Mouse (Mus musculus) kidney, postnatal 4 days (tissue): ENCODE measurements around the gene Tcf3.

Experiments
- DNase-seq, 2 experiments: peaks; one replicate each; pipeline ENCODE4 v3.0.0; 2021; ENCODE audit warnings: mixed read lengths in 2 of 2

Tcf3 gene

GRCm38 (mm10) chr10:80433513-80434232 is at the start of gene Tcf3:
Gene Tcf3, minus strand, starts transcription at chr10:80433647.
- peak; percentile 96 for DNase-seq

GRCm38 (mm10) chr10:80481002-80481401 is 47.6 kb upstream of the Tcf3 start:
- peak in 1 of 2 experiments; percentile 49 for DNase-seq

GRCm38 (mm10) chr10:80478531-80478930 is 45.1 kb upstream of the Tcf3 start:
- no peak for DNase-seq

- peak; percentile 94 to 96 for DNase-seq
Observed at GRCm38 (mm10) chr10:80475290-80475959, 42.0 kb upstream of the Tcf3 start.

GRCm38 (mm10) chr10:80465066-80465465 is 31.6 kb upstream of the Tcf3 start:
- DNase-seq = peak in 1 of 2 experiments; percentile 34

GRCm38 (mm10) chr10:80464381-80465035 is 31.1 kb upstream of the Tcf3 start:
- DNase-seq = peak; percentile 53 to 73

- no peak for DNase-seq
Observed at GRCm38 (mm10) chr10:80461346-80461745, 27.9 kb upstream of the Tcf3 start.

- DNase-seq = no peak
Observed at GRCm38 (mm10) chr10:80460324-80460723, 26.9 kb upstream of the Tcf3 start.

GRCm38 (mm10) chr10:80459671-80460070 is 26.2 kb upstream of the Tcf3 start:
- no peak for DNase-seq

- DNase-seq = no peak
Observed at GRCm38 (mm10) chr10:80459236-80459635, 25.8 kb upstream of the Tcf3 start.

GRCm38 (mm10) chr10:80455697-80456096 is 22.2 kb upstream of the Tcf3 start:
- DNase-seq = no peak

- no peak for DNase-seq
Observed at GRCm38 (mm10) chr10:80454781-80455180, 21.3 kb upstream of the Tcf3 start.

- DNase-seq = peak in 1 of 2 experiments; percentile 27
Observed at GRCm38 (mm10) chr10:80453601-80454000, 20.2 kb upstream of the Tcf3 start.

GRCm38 (mm10) chr10:80450599-80450998 is 17.2 kb upstream of the Tcf3 start:
- no peak for DNase-seq

GRCm38 (mm10) chr10:80445898-80446601 is 12.6 kb upstream of the Tcf3 start:
- peak; percentile 87 to 91 for DNase-seq

GRCm38 (mm10) chr10:80445052-80445451 is 11.6 kb upstream of the Tcf3 start:
- DNase-seq = no peak

GRCm38 (mm10) chr10:80444339-80445045 is 11.0 kb upstream of the Tcf3 start:
- DNase-seq = peak; percentile 55 to 68

GRCm38 (mm10) chr10:80443575-80444278 is 10.3 kb upstream of the Tcf3 start:
- no peak for DNase-seq

- no peak for DNase-seq
Observed at GRCm38 (mm10) chr10:80442989-80443388, 9.5 kb upstream of the Tcf3 start.

GRCm38 (mm10) chr10:80441598-80441997 is 8.2 kb upstream of the Tcf3 start:
- DNase-seq = no peak

GRCm38 (mm10) chr10:80440031-80440430 is 6.6 kb upstream of the Tcf3 start:
- DNase-seq = no peak

- DNase-seq = no peak
Observed at GRCm38 (mm10) chr10:80437973-80438372, 4.5 kb upstream of the Tcf3 start.
